Mouse (Mus musculus): Measurements from ENCODE around the gene Rnf115. TPM values are rescaled to one million over a fixed set of nuclear protein-coding genes. Genes with fewer than 3 reads are reported as not detected.

The Rnf115 gene
- total and polyA plus RNA-seq, 2 experiments from 2014 or later, result 59.6 to 76.5 TPM

DNA sequence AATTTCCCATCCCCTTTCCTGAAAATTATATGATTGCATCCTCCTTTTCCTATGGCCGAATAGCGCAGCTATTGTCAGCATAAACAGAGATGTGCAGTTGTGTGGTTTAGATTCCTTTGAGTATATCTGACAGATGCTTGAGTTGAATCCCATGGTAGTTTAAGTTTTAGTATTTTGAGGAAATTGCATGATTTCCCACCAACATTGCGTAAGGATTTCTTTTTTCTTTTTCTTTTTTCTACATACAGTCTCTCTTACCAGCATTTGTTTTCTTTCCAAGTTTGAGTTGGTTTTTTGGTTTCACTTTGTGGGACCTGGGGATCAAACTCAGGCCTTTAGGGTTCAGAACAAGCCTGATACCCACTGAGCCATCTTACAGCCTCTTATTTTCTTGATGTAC, 16.9 kb downstream of the Rnf115 start:
- H3K36me3 ChIP-seq (ENCODE audit: insufficient read depth, low read length), result no peaks in the 10 kb centered on the region
- H3K4me2 ChIP-seq (ENCODE audit: low read depth, low read length, poor library complexity, severe bottlenecking), result no peak overlapping the region
- WGBS, result 98% methylated on average over 3 of the region's 3 CpGs
- no peaks in the 10 kb centered on the region for H3K9me3 ChIP-seq (ENCODE audit: low read length)
- H3K9ac ChIP-seq (replicated peaks; ENCODE audit: low read length, poor library complexity, severe bottlenecking), result no peak overlapping the region
- TF ChIP-seq CTCF (IDR thresholded peaks at IDR 0.05), result no peak
- H3K27ac ChIP-seq (ENCODE audit: low read depth, low read length), result no peak overlapping the region
- no peaks in the 10 kb centered on the region for H3K27me3 ChIP-seq (ENCODE audit: insufficient read depth, low read length)
- H3K4me3 ChIP-seq (ENCODE audit: low read depth, low read length), result no peak overlapping the region
- ATAC-seq (ENCODE audit: low FRiP score) (no peak), DNase-seq (ENCODE audit: low spot score) (no peak)
- no peaks in the 10 kb centered on the region for H3K4me1 ChIP-seq (ENCODE audit: insufficient read depth, low read length)

DNA sequence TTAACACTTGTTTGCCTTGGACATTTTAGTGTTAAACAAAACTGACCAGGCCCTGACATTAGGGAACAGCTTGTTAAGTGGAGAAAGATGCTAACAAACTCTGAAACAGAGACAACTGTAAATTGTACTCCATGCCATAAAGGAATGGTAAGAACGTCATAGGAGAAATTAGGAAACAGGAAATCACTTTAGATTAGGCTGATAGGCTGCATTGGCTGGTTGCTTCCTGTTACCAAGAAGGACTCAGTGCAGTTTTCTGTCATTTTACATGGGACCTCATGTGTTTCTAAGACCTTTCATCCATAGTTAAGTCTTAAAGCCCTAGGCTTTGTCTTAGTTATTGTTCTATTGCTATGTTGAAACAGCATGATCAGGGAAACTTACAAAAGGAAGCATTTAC, 19.4 kb downstream of the Rnf115 start:
- ATAC-seq (ENCODE audit: low FRiP score), result no peak
- Histone ChIP-seq H3K9me3 (ENCODE audit: low read length) (no peaks in the 10 kb centered on the region), H3K36me3 (ENCODE audit: insufficient read depth, low read length) (no peaks in the 10 kb centered on the region), H3K4me3 (ENCODE audit: low read depth, low read length) (no peak overlapping the region), H3K4me1 (ENCODE audit: insufficient read depth, low read length) (no peaks in the 10 kb centered on the region), H3K4me2 (ENCODE audit: low read depth, low read length, poor library complexity, severe bottlenecking) (no peak overlapping the region), H3K27ac (ENCODE audit: low read depth, low read length) (no peak overlapping the region), H3K9ac (replicated peaks; ENCODE audit: low read length, poor library complexity, severe bottlenecking) (no peak overlapping the region), H3K27me3 (ENCODE audit: insufficient read depth, low read length) (no peaks in the 10 kb centered on the region)
- no peak for TF ChIP-seq CTCF (IDR thresholded peaks at IDR 0.05)
- WGBS, result 86% methylated on average over 1 of the region's 1 CpGs
- no peak for DNase-seq (ENCODE audit: low spot score)

DNA sequence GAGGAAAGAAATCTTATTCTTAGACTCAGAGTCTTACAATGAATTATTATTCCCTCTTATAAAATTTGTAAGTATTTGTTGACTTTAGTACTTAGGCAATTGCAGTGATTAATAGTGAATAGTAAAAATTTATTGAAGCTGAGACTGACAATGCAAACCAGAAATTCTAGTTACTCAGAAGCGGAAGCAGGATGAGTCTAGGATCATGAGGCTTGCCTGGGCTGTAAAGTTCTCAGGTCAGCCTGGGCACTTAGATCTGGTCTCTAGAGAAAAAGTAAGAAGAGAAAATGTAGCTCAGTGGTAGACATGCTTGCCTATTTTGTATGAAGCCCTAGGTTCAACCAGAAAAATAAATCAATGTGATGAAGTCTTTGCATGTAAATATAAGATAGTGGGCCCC, 28.5 kb downstream of the Rnf115 start:
- Histone ChIP-seq H3K4me3 (ENCODE audit: low read depth, low read length) (no peak overlapping the region), H3K27ac (ENCODE audit: low read depth, low read length) (no peak overlapping the region), H3K4me1 (ENCODE audit: insufficient read depth, low read length) (no peaks in the 10 kb centered on the region), H3K4me2 (ENCODE audit: low read depth, low read length, poor library complexity, severe bottlenecking) (no peak overlapping the region), H3K9me3 (ENCODE audit: low read length) (no peaks in the 10 kb centered on the region), H3K27me3 (ENCODE audit: insufficient read depth, low read length) (no peaks in the 10 kb centered on the region), H3K36me3 (ENCODE audit: insufficient read depth, low read length) (peaks cover 4% of the 10 kb centered on the region; the same call in 1 of the 2 replicates), H3K9ac (replicated peaks; ENCODE audit: low read length, poor library complexity, severe bottlenecking) (no peak overlapping the region)
- ATAC-seq (ENCODE audit: low FRiP score), result no peak
- no peak for DNase-seq (ENCODE audit: low spot score)
- WGBS, result 98% methylated on average over 1 of the region's 1 CpGs
- no peak for TF ChIP-seq CTCF (IDR thresholded peaks at IDR 0.05)

DNA sequence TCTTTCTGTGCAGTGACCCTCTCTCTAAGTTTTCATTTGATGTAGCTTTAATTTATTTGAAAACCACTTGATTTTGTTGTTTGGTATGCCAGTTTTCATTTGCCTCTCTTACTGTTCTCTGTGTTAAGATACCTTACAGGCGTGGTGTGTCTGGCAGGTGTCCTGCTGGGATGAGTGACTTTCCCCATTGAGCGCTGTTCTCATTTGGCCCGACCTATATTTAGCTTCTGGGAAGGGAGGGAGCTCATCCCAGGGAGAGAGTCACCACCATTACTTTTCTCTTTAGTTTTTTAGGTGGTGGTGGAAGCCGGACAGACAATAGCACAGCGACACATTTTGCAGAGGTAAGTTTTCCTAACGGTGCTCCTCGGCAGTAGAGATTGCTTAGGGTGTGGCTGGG, 30.2 kb downstream of the Rnf115 start:
- H3K4me2 ChIP-seq (ENCODE audit: low read depth, low read length, poor library complexity, severe bottlenecking), result no peak overlapping the region
- WGBS, result 62% methylated on average over 7 of the region's 7 CpGs
- DNase-seq (ENCODE audit: low spot score) (no peak), ATAC-seq (ENCODE audit: low FRiP score) (no peak)
- H3K36me3 ChIP-seq (ENCODE audit: insufficient read depth, low read length), result peaks cover 4% of the 10 kb centered on the region; the same call in 1 of the 2 replicates
- no peaks in the 10 kb centered on the region for H3K9me3 ChIP-seq (ENCODE audit: low read length)
- H3K27me3 ChIP-seq (ENCODE audit: insufficient read depth, low read length), result no peaks in the 10 kb centered on the region
- no peak overlapping the region for H3K4me3 ChIP-seq (ENCODE audit: low read depth, low read length)
- H3K27ac ChIP-seq (ENCODE audit: low read depth, low read length), result no peak overlapping the region
- no peaks in the 10 kb centered on the region for H3K4me1 ChIP-seq (ENCODE audit: insufficient read depth, low read length)
- no peak overlapping the region for H3K9ac ChIP-seq (replicated peaks; ENCODE audit: low read length, poor library complexity, severe bottlenecking)
- TF ChIP-seq CTCF (IDR thresholded peaks at IDR 0.05), result no peak

DNA sequence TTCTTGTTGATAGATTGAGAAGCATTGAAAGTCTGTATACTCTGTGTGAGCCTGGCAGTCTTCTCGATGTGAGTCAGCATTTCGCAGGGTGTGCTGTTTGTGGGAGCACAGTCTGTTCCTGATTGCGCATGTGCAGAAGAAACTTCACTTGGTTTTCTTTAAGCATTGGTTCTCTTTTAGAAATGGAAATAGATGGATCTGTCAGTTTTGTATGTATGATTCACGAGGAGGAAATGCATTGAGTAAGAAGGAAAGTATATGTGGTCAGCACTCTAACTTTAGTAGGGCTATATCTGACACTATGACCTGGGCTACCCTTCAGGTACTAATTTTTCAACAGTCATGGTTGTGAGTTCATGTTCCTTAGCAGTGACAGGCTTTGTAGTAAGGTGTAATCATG, 32.2 kb downstream of the Rnf115 start:
- no peak for DNase-seq (ENCODE audit: low spot score)
- Histone ChIP-seq H3K4me1 (ENCODE audit: insufficient read depth, low read length) (no peaks in the 10 kb centered on the region), H3K36me3 (ENCODE audit: insufficient read depth, low read length) (peaks cover 4% of the 10 kb centered on the region; the same call in 1 of the 2 replicates), H3K4me2 (ENCODE audit: low read depth, low read length, poor library complexity, severe bottlenecking) (no peak overlapping the region), H3K9me3 (ENCODE audit: low read length) (no peaks in the 10 kb centered on the region), H3K4me3 (ENCODE audit: low read depth, low read length) (no peak overlapping the region), H3K27ac (ENCODE audit: low read depth, low read length) (no peak overlapping the region), H3K9ac (replicated peaks; ENCODE audit: low read length, poor library complexity, severe bottlenecking) (no peak overlapping the region), H3K27me3 (ENCODE audit: insufficient read depth, low read length) (no peaks in the 10 kb centered on the region)
- 91% methylated on average over 4 of the region's 4 CpGs for WGBS
- no peak for ATAC-seq (ENCODE audit: low FRiP score)
- TF ChIP-seq CTCF (IDR thresholded peaks at IDR 0.05), result no peak

DNA sequence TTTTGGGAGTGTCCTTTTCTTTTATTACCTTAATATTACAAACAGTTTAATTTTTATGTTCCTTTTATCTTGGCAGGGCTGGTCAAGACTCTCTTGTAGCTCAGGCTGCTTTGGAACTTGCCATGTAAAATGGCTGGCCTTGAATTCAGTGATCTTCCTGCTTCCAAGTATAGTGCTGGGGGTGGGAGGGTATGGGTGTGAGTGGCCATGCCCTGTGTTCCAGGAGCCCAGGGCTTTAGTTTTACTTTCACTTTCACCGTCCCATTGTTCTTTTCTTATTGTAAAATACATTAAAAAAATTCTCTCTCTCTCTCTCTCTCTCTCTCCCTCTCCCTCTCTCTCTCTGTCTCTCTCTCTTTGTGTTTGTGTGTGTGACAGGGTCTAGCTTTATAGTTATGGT, 37.1 kb downstream of the Rnf115 start:
- WGBS, result 90% methylated on average over 1 of the region's 1 CpGs
- no peak for ATAC-seq (ENCODE audit: low FRiP score)
- Histone ChIP-seq H3K27ac (ENCODE audit: low read depth, low read length) (no peak overlapping the region), H3K4me3 (ENCODE audit: low read depth, low read length) (no peak overlapping the region), H3K9ac (replicated peaks; ENCODE audit: low read length, poor library complexity, severe bottlenecking) (no peak overlapping the region), H3K4me2 (ENCODE audit: low read depth, low read length, poor library complexity, severe bottlenecking) (no peak overlapping the region), H3K4me1 (ENCODE audit: insufficient read depth, low read length) (no peaks in the 10 kb centered on the region), H3K27me3 (ENCODE audit: insufficient read depth, low read length) (no peaks in the 10 kb centered on the region), H3K36me3 (ENCODE audit: insufficient read depth, low read length) (no peaks in the 10 kb centered on the region), H3K9me3 (ENCODE audit: low read length) (no peaks in the 10 kb centered on the region)
- TF ChIP-seq CTCF (IDR thresholded peaks at IDR 0.05), result no peak
- no peak for DNase-seq (ENCODE audit: low spot score)
